Mouse (Mus musculus): Measurements from ENCODE around the gene Mthfs. TPM values are rescaled to one million over a fixed set of nuclear protein-coding genes. Genes with fewer than 3 reads are reported as not detected.
A peak's percentile ranks its signal among the peaks of the same experiment; 100 is the strongest.

The Mthfs gene
- total and polyA plus RNA-seq, 2 experiments from 2014 or later: 8.3 to 16.9 TPM

- Histone ChIP-seq H3K9ac (replicated peaks; ENCODE audit: low read length, poor library complexity, severe bottlenecking) (no peak overlapping the region), H3K9me3 (ENCODE audit: low read length) (no peaks in the 10 kb centered on the region), H3K27ac (ENCODE audit: low read depth, low read length) (no peak overlapping the region), H3K4me1 (ENCODE audit: insufficient read depth, low read length) (no peaks in the 10 kb centered on the region), H3K27me3 (ENCODE audit: insufficient read depth, low read length) (no peaks in the 10 kb centered on the region), H3K4me2 (ENCODE audit: low read depth, low read length, poor library complexity, severe bottlenecking) (no peak overlapping the region), H3K4me3 (ENCODE audit: low read depth, low read length) (no peak overlapping the region), H3K36me3 (ENCODE audit: insufficient read depth, low read length) (no peaks in the 10 kb centered on the region)
- no peak for ATAC-seq (ENCODE audit: low FRiP score)
- 85% methylated on average over 4 of the region's 4 CpGs for WGBS
- TF ChIP-seq CTCF (IDR thresholded peaks at IDR 0.05): peak; percentile 47
- peak; percentile 15 for DNase-seq (ENCODE audit: low spot score)
Observed at GRCm38 (mm10) chr9:89374650-89375049, 164.2 kb downstream of the Mthfs start.

- 96% methylated on average over 1 of the region's 1 CpGs for WGBS
- ATAC-seq (ENCODE audit: low FRiP score): no peak
- no peaks in the 10 kb centered on the region for H3K36me3 ChIP-seq (ENCODE audit: insufficient read depth, low read length)
- no peaks in the 10 kb centered on the region for H3K9me3 ChIP-seq (ENCODE audit: low read length)
- H3K4me3 ChIP-seq (ENCODE audit: low read depth, low read length): no peak overlapping the region
- no peak for DNase-seq (ENCODE audit: low spot score)
- no peaks in the 10 kb centered on the region for H3K4me1 ChIP-seq (ENCODE audit: insufficient read depth, low read length)
- no peak overlapping the region for H3K9ac ChIP-seq (replicated peaks; ENCODE audit: low read length, poor library complexity, severe bottlenecking)
- H3K4me2 ChIP-seq (ENCODE audit: low read depth, low read length, poor library complexity, severe bottlenecking): no peak overlapping the region
- H3K27ac ChIP-seq (ENCODE audit: low read depth, low read length): no peak overlapping the region
- no peaks in the 10 kb centered on the region for H3K27me3 ChIP-seq (ENCODE audit: insufficient read depth, low read length)
- no peak for TF ChIP-seq CTCF (IDR thresholded peaks at IDR 0.05)
Observed at GRCm38 (mm10) chr9:89403031-89403430, 192.6 kb downstream of the Mthfs start.

Other genes starting within 250 kb of the Mthfs start
- gene Trim43b, start 117.8 kb upstream of the Mthfs start, total RNA-seq (2014; rRNA removed): not detected in 2 replicates
- not detected in 2 replicates for gene Trim43b, start 117.8 kb upstream of the Mthfs start, polyA plus RNA-seq (2015; fragmentation: Nextera tagmentation; extraction: Ambion mirVana)
- 0.38 and 0.57 TPM in 2 replicates for gene Bcl2a1b, start 11.5 kb upstream of the Mthfs start, total RNA-seq (2014; rRNA removed)
- gene Bcl2a1b, start 11.5 kb upstream of the Mthfs start, polyA plus RNA-seq (2015; fragmentation: Nextera tagmentation; extraction: Ambion mirVana): 1.8 and 2.8 TPM in 2 replicates
- gene Gm29094, start 11.3 kb upstream of the Mthfs start, total RNA-seq (2014; rRNA removed): not detected in 2 replicates
- 0.76 TPM in 1 of 2 replicates, not detected in the other for gene Gm29094, start 11.3 kb upstream of the Mthfs start, polyA plus RNA-seq (2015; fragmentation: Nextera tagmentation; extraction: Ambion mirVana)

Measured in midbrain, postnatal 0 days (tissue).